Mouse (Mus musculus): ENCODE data around the gene Prr15. TPM values are rescaled to one million over a fixed set of nuclear protein-coding genes. Genes with fewer than 3 reads are reported as not detected.

Prr15 gene
- total and polyA plus RNA-seq, 2 experiments = 0.09 to 0.18 TPM

DNA sequence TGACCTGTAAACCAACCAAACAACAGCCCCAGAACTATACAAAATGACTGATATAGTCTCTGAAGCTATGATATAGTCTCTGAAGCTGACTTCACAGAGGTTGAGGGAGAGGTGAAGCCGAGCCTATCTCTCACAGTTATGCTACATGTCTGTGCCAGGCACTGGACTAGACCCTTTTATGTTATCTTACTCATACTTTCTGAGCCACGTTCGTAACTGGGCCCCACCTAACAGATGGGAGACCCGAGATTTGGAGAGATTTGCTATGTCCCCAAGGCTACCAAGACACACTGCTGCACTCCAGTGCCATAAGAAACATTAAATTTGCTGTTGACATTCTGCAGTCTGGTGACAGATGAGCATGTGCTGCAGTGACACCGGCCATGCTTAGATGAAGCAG lies 41.0 kb downstream of the Prr15 start:
- no peak for DNase-seq (ENCODE audit: extremely low read depth, low read depth, low spot score)
- Histone ChIP-seq H3K27me3 (ENCODE audit: control insufficient read depth, insufficient read depth, low read length) (no peaks in the 10 kb centered on the region), H3K4me1 (ENCODE audit: control insufficient read depth, insufficient read depth, low read length) (no peaks in the 10 kb centered on the region), H3K79me2 (ENCODE audit: control insufficient read depth, insufficient read depth, low read length) (no peaks in the 10 kb centered on the region), H3K36me3 (ENCODE audit: control insufficient read depth, insufficient read depth, low read length) (no peaks in the 10 kb centered on the region), H3K4me3 (ENCODE audit: insufficient read depth, low read depth, low read length) (no peak overlapping the region), H3K27ac (replicated peaks; ENCODE audit: insufficient read depth, low read depth, low read length) (no peak overlapping the region), H3K9ac (ENCODE audit: low read depth, low read length) (no peak overlapping the region)
- WGBS = 89% methylated on average over 5 of the region's 5 CpGs
- no peak for TF ChIP-seq POLR2A (IDR thresholded peaks at IDR 0.05; ENCODE audit: extremely low read depth, insufficient read depth, low read length)
- no peak for TF ChIP-seq CTCF (IDR thresholded peaks at IDR 0.05; ENCODE audit: low read depth, low read length)

DNA sequence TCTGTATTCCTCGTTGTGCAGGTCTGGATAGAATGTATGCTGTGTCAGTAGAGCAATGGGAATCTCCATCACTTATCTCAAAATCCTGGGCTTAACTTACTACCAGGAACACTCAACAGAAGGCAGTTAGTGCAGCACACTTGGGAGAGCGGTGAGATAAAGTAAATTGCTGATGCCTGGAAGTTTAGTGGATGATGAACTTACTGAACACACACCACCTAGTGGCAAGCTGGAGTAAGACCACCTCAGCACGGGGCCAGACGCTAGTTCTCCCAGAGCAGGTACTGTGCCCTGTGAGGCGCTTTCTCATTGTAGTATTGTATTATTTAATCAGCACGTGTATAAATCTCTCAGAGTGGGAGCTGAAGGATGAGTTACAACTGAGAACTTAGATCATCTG lies 42.4 kb downstream of the Prr15 start:
- no peak for TF ChIP-seq POLR2A (IDR thresholded peaks at IDR 0.05; ENCODE audit: extremely low read depth, insufficient read depth, low read length)
- peak; percentile 89 for TF ChIP-seq CTCF (IDR thresholded peaks at IDR 0.05; ENCODE audit: low read depth, low read length)
- WGBS = 8% methylated on average over 6 of the region's 6 CpGs
- no peak overlapping the region for H3K9ac ChIP-seq (ENCODE audit: low read depth, low read length)
- no peaks in the 10 kb centered on the region for H3K36me3 ChIP-seq (ENCODE audit: control insufficient read depth, insufficient read depth, low read length)
- H3K79me2 ChIP-seq (ENCODE audit: control insufficient read depth, insufficient read depth, low read length) = no peaks in the 10 kb centered on the region
- H3K4me1 ChIP-seq (ENCODE audit: control insufficient read depth, insufficient read depth, low read length) = no peaks in the 10 kb centered on the region
- DNase-seq (ENCODE audit: extremely low read depth, low read depth, low spot score) = peak; percentile 45
- H3K27me3 ChIP-seq (ENCODE audit: control insufficient read depth, insufficient read depth, low read length) = no peaks in the 10 kb centered on the region
- no peak overlapping the region for H3K27ac ChIP-seq (replicated peaks; ENCODE audit: insufficient read depth, low read depth, low read length)
- H3K4me3 ChIP-seq (ENCODE audit: insufficient read depth, low read depth, low read length) = no peak overlapping the region

DNA sequence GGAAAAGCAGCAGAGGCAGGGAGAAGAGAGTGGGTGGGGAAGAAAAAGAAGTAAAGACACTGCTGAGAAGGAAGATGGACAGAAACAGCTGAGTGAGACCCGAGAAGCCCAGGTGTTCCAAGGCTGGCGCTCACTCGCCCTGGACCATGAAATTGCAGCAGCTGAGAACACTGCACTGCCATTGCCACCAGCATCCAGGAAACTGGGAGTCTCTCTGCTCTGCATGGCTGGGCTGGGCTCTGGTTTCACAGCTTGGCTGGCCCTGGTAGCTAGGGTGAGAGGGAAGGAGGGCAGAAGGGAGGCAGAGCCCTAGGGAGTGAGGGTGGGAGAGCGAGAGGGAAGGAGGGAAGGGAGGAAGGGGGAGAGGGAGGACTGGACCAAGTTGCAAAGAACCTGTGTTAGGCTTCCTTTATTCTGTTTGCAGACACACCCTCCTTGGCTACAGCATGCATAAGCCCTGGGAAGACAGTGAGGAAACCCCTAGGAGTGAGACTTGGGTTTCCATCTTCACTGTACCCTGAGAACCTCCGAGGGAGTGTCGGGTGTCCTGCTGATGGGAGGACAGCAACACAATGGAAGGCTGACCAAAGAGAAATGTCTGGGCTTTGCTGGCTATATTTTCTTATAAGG lies 44.4 kb downstream of the Prr15 start:
- WGBS = 81% methylated on average over 6 of the region's 6 CpGs
- no peaks in the 10 kb centered on the region for H3K79me2 ChIP-seq (ENCODE audit: control insufficient read depth, insufficient read depth, low read length)
- DNase-seq (ENCODE audit: extremely low read depth, low read depth, low spot score) = no peak
- no peaks in the 10 kb centered on the region for H3K36me3 ChIP-seq (ENCODE audit: control insufficient read depth, insufficient read depth, low read length)
- no peaks in the 10 kb centered on the region for H3K27me3 ChIP-seq (ENCODE audit: control insufficient read depth, insufficient read depth, low read length)
- no peak overlapping the region for H3K27ac ChIP-seq (replicated peaks; ENCODE audit: insufficient read depth, low read depth, low read length)
- H3K9ac ChIP-seq (ENCODE audit: low read depth, low read length) = no peak overlapping the region
- no peak overlapping the region for H3K4me3 ChIP-seq (ENCODE audit: insufficient read depth, low read depth, low read length)
- TF ChIP-seq CTCF (IDR thresholded peaks at IDR 0.05; ENCODE audit: low read depth, low read length) (no peak), POLR2A (IDR thresholded peaks at IDR 0.05; ENCODE audit: extremely low read depth, insufficient read depth, low read length) (no peak)
- no peaks in the 10 kb centered on the region for H3K4me1 ChIP-seq (ENCODE audit: control insufficient read depth, insufficient read depth, low read length)

- no peak for DNase-seq (ENCODE audit: extremely low read depth, low read depth, low spot score)
Measured at GRCm38 (mm10) chr6:54371874-54372273, 46.2 kb downstream of the Prr15 start.

GRCm38 (mm10) chr6:54379356-54379755 lies 53.7 kb downstream of the Prr15 start:
- TF ChIP-seq POLR2A (IDR thresholded peaks at IDR 0.05; ENCODE audit: extremely low read depth, insufficient read depth, low read length) = no peak
- no peak for TF ChIP-seq CTCF (IDR thresholded peaks at IDR 0.05; ENCODE audit: low read depth, low read length)
- Histone ChIP-seq H3K27ac (replicated peaks; ENCODE audit: insufficient read depth, low read depth, low read length) (no peak overlapping the region), H3K4me1 (ENCODE audit: control insufficient read depth, insufficient read depth, low read length) (no peaks in the 10 kb centered on the region), H3K4me3 (ENCODE audit: insufficient read depth, low read depth, low read length) (no peak overlapping the region), H3K27me3 (ENCODE audit: control insufficient read depth, insufficient read depth, low read length) (0 out of 2 replicates have a peak, but pooled peaks cover 2% of the 10 kb centered on the region), H3K9ac (ENCODE audit: low read depth, low read length) (no peak overlapping the region), H3K36me3 (ENCODE audit: control insufficient read depth, insufficient read depth, low read length) (no peaks in the 10 kb centered on the region), H3K79me2 (ENCODE audit: control insufficient read depth, insufficient read depth, low read length) (no peaks in the 10 kb centered on the region)
- no peak for DNase-seq (ENCODE audit: extremely low read depth, low read depth, low spot score)
- 69% methylated on average over 2 of the region's 2 CpGs for WGBS

More at GRCm38 (mm10) chr6:54371874-54372273, 46.2 kb downstream of the Prr15 start:
- H3K27ac ChIP-seq (replicated peaks; ENCODE audit: insufficient read depth, low read depth, low read length) = no peak overlapping the region
- H3K79me2 ChIP-seq (ENCODE audit: control insufficient read depth, insufficient read depth, low read length) = no peaks in the 10 kb centered on the region
- no peak overlapping the region for H3K4me3 ChIP-seq (ENCODE audit: insufficient read depth, low read depth, low read length)
- H3K4me1 ChIP-seq (ENCODE audit: control insufficient read depth, insufficient read depth, low read length) = no peaks in the 10 kb centered on the region
- no peaks in the 10 kb centered on the region for H3K36me3 ChIP-seq (ENCODE audit: control insufficient read depth, insufficient read depth, low read length)
- TF ChIP-seq CTCF (IDR thresholded peaks at IDR 0.05; ENCODE audit: low read depth, low read length) = no peak
- no peak for TF ChIP-seq POLR2A (IDR thresholded peaks at IDR 0.05; ENCODE audit: extremely low read depth, insufficient read depth, low read length)
- no peaks in the 10 kb centered on the region for H3K27me3 ChIP-seq (ENCODE audit: control insufficient read depth, insufficient read depth, low read length)
- no peak overlapping the region for H3K9ac ChIP-seq (ENCODE audit: low read depth, low read length)
- 81% methylated on average over 3 of the region's 3 CpGs for WGBS

Other genes with a start within 250 kb of the Prr15 start
- 6.0 and 6.4 TPM in 2 replicates for gene Wipf3, start 103.8 kb downstream of the Prr15 start, total RNA-seq (2014; rRNA removed)
- gene Wipf3, start 103.8 kb downstream of the Prr15 start, polyA plus RNA-seq (2012; rRNA removed) = 2.0 and 2.3 TPM in 2 replicates
- under 0.01 and 0.20 TPM in 2 replicates for gene Scrn1, start 240.7 kb downstream of the Prr15 start, total RNA-seq (2014; rRNA removed)
- not detected in 2 replicates for gene Scrn1, start 240.7 kb downstream of the Prr15 start, polyA plus RNA-seq (2012; rRNA removed)